Mouse (Mus musculus): ENCODE results near the gene Slc35e2.
A peak's percentile ranks its signal among the peaks of the same experiment; 100 is the strongest.

The Slc35e2 gene

GRCm38 (mm10) chr4:155575521-155575920, 25.7 kb upstream of the Slc35e2 start:
- DNase-seq (ENCODE audit: low spot score in 2 of 2): no peak

GRCm38 (mm10) chr4:155577132-155577531, 24.1 kb upstream of the Slc35e2 start:
- no peak for DNase-seq (ENCODE audit: low spot score in 2 of 2)

- no peak for DNase-seq (ENCODE audit: low spot score in 2 of 2)
These were observed 23.5 kb upstream of the Slc35e2 start for GRCm38 (mm10) chr4:155577741-155578140.

- DNase-seq (ENCODE audit: low spot score in 2 of 2): no peak
These were observed 22.7 kb upstream of the Slc35e2 start for GRCm38 (mm10) chr4:155578336-155579125.

- peak; percentile 66 to 75 for DNase-seq (ENCODE audit: low spot score in 2 of 2)
These were observed 20.8 kb upstream of the Slc35e2 start for GRCm38 (mm10) chr4:155580420-155580819.

DNA sequence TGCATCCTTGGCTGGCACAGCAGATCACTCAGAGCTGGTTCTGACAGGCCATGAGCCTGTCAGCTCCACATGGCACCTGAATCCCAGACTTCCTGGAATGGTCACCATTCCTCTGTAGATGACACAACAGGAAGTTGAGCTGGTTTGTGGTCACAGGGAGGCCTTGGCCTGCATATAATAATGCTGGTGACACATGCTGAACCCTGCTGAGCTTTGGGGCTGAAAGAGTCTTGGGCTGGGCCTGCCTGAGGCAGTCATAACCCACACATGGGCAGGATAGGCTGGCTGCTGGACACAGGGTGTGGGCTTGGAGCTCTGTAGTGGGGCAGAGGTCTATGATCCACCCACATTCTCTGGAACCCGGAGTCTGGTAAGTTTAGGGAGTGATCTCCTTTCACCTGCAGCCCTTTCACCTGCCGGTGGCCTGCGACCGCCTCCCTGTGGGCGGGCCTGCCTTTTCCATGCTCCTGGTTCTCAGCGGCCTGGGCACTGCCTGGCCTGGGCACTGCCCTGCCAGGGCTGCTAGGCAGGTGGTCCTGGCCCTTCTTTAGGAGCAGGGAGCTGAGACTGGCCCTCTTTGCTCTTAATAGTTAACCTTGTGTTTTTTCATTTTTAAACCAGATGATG, 18.8 kb upstream of the Slc35e2 start:
- DNase-seq (ENCODE audit: low spot score in 2 of 2): no peak

GRCm38 (mm10) chr4:155589356-155589755, 11.9 kb upstream of the Slc35e2 start:
- DNase-seq (ENCODE audit: low spot score in 2 of 2): no peak

GRCm38 (mm10) chr4:155591012-155591719, 10.1 kb upstream of the Slc35e2 start:
- DNase-seq (ENCODE audit: low spot score in 2 of 2): no peak

GRCm38 (mm10) chr4:155593780-155594179, 7.4 kb upstream of the Slc35e2 start:
- DNase-seq (ENCODE audit: low spot score in 2 of 2): no peak

DNA sequence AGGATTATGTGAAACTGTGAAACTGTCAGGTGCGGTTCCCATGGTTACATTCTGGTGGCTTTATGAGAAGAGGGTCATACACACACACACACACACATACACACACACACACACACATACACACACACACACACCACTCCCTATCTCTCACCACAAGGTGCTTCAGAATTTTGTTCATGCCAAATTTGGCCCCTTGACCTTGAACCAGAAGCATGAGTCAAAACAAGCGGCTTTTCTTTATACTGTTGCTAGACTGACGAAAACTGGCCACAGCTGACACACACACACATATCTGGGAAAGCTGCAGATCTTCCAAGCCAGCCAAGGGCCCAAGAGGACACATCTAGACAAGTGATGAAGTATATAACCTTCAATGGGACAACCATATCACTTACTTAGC, 5.4 kb upstream of the Slc35e2 start:
- DNase-seq (ENCODE audit: low spot score in 2 of 2): no peak

GRCm38 (mm10) chr4:155596606-155597005, 4.6 kb upstream of the Slc35e2 start:
- no peak for DNase-seq (ENCODE audit: low spot score in 2 of 2)

GRCm38 (mm10) chr4:155598536-155598935, 2.7 kb upstream of the Slc35e2 start:
- no peak for DNase-seq (ENCODE audit: low spot score in 2 of 2)

DNA sequence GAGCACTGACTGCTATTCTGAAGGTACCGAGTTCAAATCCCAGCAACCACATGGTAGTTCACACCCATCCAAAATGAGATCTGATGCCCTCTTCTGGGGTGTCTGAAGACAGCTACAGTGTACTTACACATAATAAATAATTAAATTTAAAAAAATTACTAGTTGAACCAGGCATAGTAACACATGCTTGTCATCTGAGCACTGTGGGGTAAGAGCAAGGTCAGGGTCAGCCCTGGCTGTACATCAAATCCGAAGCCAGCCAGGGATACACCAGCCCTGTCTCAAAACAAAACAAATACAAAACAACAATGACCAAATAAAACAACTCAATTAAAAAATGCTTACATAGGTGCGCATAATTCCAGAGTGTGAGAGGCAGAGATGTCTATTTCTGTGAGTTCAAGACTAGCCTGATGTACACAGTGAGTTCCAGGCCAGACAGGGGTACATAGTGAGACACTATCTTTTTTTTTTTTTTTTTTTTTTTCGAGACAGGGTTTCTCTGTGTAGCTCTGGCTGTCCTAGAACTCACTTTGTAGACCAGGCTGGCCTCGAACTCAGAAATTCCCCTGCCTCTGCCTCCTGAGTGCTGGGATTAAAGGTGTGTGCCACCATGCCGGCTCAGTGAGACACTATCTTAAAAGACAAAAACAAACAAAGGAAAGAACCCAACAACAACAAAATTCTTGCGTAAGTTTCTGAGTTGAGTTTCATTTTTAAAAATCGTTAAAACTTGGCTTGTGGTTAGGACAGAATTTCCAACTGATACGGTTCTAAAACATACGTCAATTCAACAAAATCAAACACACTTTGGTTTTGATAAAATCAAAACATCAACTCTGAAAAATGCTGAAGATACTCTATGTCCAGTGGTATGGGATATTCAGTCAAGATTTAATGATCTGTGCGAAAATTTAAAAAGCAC, 1.1 kb upstream of the Slc35e2 start:
- no peak for DNase-seq (ENCODE audit: low spot score in 2 of 2)

DNA sequence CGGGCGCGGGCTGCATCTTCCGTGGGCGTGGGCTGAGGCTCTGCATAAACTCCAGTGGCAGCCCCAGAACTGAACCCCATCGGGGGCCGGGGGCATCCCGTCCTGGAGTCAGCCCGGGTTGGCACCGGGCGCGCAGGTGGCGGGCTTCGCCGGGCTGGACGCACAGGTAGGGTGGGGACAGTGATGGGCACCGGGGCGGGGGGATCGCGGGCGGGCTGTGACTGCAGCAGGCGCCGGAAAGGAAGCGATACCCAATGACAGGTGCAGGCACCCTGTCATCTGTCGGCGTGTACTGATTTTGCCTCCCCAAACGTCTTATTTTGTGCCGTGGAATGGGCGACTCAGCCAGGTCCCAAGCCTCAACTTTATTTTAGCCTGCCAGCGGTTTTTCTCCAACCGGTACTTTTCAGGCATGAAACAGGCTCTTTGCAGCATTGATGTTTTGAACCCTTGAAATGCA, 811 bp downstream of the Slc35e2 start:
- DNase-seq (ENCODE audit: low spot score in 2 of 2): no peak

- no peak for DNase-seq (ENCODE audit: low spot score in 2 of 2)
These were observed 1.5 kb downstream of the Slc35e2 start for GRCm38 (mm10) chr4:155602753-155603152.

GRCm38 (mm10) chr4:155603801-155604200, 2.6 kb downstream of the Slc35e2 start:
- no peak for DNase-seq (ENCODE audit: low spot score in 2 of 2)

DNA sequence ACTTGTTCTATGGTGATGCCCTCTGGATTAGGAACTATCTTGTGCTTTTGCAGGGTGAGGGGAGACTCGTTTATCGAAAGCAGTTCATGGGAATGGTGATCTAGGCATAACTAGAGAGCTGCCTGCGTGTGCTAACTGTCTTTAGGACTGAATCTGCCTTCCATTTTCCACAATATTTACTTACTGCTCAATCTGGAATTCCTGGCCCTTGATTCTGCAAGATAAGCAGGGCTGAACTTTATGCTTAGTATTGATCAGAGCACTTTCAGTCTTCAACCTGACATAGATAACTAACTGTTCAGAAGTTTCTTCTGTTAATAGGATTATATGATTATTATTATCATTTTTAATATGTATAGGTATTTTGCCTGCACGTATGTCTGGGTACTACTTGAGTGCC, 3.9 kb downstream of the Slc35e2 start:
- DNase-seq (ENCODE audit: low spot score in 2 of 2): no peak

DNA sequence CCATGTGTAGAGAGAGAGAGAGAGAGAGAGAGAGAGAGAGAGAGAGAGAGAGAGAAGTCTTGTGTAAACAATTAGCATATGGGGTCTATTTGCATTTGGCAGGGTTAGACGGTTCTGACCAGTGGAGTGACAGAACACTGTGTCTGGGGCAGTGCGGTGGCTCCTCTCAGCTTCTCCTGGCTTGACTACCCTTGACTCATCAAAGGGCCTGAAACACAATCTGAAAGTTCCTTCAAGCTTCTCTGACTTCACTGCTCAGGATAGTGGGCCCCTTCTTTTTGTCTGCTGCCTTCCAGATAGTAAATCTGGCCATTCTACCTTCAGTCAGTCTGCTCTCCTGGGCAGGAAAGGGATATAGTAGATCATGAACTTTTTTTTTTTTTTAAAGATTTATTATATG, 5.6 kb downstream of the Slc35e2 start:
- no peak for DNase-seq (ENCODE audit: low spot score in 2 of 2)

GRCm38 (mm10) chr4:155611860-155612259, 10.6 kb downstream of the Slc35e2 start:
- DNase-seq (ENCODE audit: low spot score in 2 of 2): no peak

GRCm38 (mm10) chr4:155613264-155613663, 12.0 kb downstream of the Slc35e2 start:
- no peak for DNase-seq (ENCODE audit: low spot score in 2 of 2)

DNA sequence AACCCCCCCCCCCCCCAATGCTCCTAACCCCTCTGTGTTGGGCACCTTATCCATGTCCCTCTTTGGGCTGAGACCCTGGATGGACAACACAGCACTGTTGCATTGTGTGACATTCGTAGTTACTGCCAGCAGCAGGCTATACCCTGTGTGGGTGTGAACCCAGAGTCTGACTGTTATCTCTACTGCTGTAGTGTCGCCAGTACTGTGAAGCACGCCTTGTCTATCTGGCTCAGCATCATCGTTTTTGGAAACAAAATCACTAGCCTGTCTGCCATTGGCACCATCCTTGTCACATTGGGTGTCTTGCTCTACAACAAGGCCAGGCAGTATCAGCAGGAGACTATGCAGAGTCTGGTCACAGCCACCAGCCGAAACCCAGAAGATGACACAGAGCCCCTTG, 17.1 kb downstream of the Slc35e2 start:
- no peak for DNase-seq (ENCODE audit: low spot score in 2 of 2)
